Mouse (Mus musculus) telencephalon, adult 2 months (tissue): ENCODE data around the gene Casp7.

ENCODE experiments used
- DNase-seq: peaks from one replicate; pipeline ENCODE4 v3.0.0-alpha.2; 2011; ENCODE audit warnings: low read depth, low spot score

Casp7 gene

DNA sequence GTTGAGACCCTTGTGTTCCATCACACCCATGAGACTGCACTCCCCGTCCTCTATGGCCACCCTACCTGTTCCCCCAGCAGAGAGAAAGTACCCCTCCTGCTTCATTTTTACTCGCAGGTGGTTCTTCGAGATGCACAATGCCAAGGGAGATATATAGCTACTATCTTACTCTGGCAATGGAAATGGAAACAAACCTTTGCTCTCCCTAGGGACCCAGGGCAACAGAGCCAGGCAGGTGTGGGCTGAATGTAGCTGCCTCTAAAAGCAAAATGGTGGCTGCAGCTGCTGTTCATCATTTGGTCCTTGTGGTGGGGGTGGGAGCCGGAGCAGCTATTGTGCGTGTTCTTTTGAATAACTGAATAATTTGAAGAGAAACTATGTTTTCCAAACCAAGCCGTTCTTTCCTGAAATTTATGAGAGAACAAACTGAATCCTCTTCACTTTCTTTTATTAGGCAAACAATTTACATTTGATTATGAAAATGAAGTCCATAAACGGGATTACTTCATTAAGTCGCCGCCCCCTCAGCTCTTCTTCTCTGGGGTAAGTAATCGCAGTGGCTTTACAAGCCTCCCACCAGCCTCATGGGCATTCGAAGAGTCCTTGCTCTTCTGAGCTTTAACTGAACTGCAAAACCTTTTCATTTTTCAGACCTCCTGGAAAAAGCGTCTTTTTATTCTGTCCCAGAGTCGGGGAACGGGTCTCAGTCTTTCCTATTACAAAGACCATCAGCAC lies 73.5 kb downstream of the Casp7 start:
- peak; percentile 19 for DNase-seq

DNA sequence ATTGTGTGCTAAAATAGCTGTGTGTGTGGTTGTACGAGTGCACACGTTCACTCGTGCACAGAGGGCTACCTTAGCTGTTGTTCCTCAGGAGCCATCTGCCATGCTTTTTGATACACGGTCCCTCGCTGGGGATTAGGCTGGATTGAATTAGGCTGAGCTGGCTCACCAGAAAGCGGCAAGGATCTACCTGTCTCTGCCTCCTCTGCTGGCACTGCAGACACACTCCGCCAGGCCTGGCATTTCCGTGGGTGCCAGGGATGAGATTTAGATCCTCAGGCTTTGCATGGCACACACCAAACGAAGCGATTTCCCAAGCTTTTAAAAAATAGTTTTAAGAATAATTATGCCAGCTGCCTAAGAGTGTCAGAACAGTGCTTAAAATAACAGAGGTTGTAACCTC lies 75.0 kb downstream of the Casp7 start:
- DNase-seq = no peak

DNA sequence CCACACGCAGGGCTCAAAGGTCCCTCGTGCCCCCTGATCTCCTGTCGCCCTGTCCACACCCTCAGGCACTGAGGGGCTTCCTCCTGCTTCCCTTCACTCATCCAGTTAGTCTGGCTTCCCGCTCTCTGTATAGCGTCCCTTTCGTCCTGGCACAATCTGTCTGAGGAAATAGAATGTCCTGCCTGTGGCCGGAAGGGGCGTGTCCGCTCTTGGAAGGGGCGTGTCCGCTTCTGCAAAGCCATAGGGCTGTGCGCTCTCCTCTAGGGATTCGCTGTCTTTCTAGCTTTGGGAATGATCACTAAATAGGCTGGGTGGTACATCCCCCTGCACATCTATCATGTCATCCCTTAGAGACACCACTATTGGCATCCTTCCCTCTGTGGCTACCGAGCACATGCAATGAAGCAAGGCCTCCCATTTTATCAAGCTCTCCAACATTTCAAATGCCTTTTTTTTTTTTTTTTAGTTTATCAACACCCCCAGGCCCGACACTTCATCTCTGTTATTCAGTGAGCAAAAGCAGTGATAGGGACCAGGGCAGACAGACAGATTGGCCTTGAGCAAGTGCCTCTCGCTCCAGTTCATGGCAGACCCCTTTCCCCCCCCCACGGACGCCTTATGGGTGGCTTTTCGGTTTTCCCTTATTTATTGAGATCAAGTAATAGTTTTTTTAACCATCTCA lies 78.1 kb downstream of the Casp7 start:
- DNase-seq = no peak

DNA sequence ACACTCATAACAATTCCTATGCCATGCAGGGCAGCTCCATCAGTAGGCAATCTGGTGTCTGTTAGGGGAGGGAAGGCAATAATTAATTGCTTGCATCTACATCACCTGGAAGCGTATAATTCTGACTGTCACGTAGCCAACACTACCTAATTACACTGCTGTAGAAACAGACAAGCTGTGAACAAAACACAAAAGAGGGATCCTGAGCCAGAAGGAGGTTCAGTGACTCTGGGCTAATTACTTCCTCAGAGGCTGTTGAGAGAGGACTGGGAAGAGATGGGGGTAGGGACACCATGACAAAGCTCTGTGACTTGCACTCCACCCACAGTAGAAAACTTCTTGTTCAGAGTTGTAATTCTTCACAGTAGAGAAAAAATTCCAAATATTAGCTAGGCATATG lies 79.6 kb downstream of the Casp7 start:
- DNase-seq = peak; percentile 61

DNA sequence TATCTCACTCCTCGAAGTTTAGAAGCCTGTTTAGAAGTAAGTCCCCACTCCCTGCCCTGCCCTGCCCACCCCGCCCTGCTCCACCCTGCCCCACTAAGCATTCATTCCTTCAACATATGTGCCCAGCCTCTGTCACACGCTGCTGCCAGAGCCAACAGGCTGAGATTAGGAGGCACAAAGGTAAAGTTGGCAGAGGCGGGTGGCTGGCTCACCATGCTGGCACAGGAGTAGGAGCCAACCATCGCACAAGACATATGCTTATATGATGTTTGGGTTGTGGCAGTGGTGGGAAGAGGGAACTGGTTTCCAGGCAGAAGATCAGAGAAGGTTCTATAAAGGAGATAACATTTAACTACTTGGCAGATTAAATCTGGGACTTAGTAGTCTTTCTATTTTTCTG lies 80.3 kb downstream of the Casp7 start:
- no peak for DNase-seq

DNA sequence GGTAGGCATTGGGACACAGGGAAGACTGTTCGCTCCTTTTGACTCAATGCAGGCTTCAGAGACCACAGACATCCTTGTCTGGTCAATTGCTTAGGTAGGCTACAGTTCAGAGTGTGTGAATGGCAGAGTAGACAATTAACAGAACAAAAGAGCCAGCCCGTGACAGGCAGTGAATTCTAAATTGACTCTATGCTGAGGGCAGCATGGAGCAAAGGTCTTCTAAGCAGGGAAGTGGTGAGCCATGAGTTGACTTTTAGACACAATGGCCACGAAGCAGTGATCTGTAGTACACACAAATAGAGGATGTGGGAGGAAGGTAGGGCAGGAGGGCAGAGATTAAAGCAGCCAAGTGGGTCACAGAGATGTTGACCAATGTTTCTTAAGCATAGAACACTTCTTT lies 80.9 kb downstream of the Casp7 start:
- no peak for DNase-seq

DNA sequence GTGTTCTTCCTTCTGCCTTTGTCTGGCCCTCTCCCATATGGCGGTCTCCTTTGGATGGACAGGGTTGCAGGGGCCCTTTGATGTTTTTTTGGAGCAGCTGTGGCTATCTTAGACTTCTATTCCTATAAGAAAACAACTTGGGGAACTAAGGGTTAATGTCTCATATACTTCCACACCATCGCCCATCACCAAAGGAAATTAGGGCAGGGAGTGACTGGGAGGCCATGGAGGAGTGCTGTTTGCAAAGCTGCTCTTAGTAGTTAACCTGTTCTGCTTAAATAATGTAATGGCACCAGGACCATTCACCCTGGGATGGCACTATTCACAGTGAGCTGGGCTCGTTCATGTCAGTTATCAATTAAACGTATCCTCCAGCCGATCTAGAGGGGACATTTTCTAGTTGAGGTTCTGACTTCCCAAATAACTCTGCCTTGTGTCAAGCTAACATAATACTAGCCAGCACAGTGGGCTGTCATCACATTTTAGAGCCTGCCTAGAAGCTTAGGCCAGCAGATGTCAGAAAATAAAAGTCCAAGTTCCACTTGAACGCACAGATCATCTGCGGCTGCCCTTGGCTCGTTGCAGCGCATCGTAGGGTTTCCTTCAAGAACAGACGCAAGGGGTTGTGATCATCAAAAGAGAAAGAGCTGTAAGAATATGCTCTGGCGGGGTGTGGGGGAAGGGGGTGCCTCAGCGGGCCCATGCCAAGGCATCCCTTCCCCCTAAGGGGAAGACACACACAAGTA lies 87.9 kb downstream of the Casp7 start:
- DNase-seq = no peak

DNA sequence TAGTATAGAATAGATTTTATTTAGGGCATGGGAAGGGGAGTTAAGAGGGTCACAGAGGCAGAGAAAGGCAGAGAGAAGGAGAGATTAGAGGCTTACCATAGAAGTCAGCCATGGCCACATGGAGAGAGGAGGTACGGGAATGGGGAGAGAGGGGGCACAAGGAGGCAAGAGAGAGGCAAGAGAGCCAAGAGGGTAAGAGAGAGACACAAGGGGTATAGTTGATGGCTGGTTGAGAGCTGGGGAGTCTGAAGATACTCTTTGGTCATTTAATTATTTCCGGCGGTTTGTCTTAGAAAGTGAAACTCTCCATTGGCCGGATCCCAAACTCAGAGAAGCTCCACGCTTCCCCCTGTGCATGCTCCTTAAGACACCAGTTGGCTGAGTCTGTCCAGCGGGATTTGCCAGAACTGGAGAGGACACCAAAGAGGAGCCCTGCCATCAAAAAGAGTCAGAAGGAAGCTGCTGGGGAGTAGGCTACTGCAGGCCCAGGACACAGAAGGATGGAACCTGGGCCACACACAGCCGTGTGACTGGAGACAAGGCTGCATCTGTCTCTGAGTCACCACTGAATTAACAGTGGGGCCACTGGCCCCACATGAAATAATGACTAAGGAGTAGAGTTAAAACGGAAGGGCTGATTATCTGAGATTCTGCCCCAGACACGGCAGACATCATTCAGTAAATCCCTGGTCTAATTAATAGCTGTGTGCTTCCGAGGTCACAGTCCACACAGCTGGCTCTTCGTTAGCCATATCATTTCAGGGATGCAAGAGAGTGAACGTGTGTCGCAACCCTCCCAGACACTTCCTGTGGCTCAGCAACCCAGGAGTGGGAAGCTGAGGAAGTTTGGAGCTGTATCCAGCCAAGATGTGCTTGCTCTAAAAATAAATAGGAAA lies 88.7 kb downstream of the Casp7 start:
- no peak for DNase-seq

DNA sequence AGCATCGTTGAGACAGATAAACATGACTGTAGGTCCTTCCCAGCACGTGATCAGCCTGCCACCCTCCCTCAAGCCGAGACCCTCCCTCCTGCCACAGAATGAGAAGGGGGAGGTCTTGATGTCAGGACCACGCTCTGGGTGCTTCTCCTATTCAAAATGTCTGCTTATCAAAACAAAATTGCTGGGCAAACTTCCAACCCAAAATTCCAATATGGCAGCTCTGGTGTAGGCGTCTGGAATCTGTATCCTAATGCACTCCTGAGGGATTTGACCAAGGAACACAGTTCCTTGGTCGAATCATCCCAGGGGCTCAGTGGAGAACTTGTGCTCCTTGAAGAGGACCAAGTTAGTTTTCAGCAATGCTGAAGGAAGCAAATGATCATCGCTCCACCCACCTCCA lies 90.0 kb downstream of the Casp7 start:
- DNase-seq = no peak

DNA sequence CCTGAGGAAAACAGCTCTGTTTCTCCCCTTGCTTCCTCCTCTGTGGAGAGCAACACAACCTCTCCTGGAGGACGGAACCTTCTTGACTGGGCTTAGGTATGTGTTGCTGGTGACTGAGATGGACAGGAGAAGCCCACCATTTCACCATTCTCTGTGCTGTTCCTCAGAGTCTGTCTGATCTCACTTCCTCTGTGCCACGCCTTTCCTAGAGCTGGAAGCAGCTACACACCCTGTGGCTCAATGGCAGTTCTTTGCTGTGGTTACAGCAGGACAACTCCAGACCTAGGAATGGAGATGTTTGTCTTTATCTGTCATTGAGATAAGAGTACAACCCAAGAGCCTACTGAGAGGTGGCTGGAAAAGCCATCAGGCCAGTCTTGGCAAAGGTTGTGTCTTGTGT lies 90.4 kb downstream of the Casp7 start:
- DNase-seq = no peak

DNA sequence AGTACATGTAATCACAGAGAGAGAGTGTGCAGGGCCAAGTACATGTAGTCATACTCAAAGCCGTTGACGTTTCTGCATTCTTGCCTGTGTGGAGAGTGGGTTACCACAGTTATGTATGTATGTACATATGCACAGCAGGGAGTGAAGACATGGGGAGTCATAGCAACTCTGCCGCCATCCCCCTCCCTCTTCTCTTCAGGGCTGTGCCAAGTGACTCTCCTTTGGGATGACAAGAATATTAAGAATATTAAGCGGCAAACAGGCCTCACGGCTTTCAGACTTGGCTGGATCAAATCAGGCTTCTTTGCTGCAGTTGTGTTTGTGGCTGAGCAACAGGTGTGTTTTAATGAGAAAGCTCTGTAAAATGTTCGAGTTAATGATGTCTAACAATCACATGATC lies 92.7 kb downstream of the Casp7 start:
- no peak for DNase-seq
